Mouse (Mus musculus) intestine, embryonic 14.5 days (tissue): Measurements from ENCODE around the gene Hapln2. TPM values are rescaled to one million over a fixed set of nuclear protein-coding genes. Genes with fewer than 3 reads are reported as not detected.

ENCODE experiments used
- ATAC-seq: fragments of 200-750 bp; cut with Nextera tagmentation; replicated peaks from 2 replicates; pipeline ENCODE4 v1.8.0; 2017; ENCODE audit warnings: low read depth, moderate number of reproducible peaks, moderate TSS enrichment, moderate library complexity; ENCODE audit not compliant: low FRiP score, low TSS enrichment
- DNase-seq: peaks from one replicate; pipeline ENCODE4 v3.0.0-alpha.2; 2018; ENCODE audit warnings: low spot score
- H3K27ac ChIP-seq: fragments of 300-500 bp; sonication (generic); 2 replicates; pipeline ENCODE4 v1.5.1; 2014; ENCODE audit warnings: low read depth, mild to moderate bottlenecking, control low read depth
- H3K27me3 ChIP-seq: fragments of 300-500 bp; sonication (generic); replicated peaks from 2 replicates; pipeline ENCODE4 v1.6.1; 2014; ENCODE audit warnings: low read length, control low read depth; ENCODE audit not compliant: control insufficient read depth, insufficient read depth
- H3K36me3 ChIP-seq: fragments of 300-500 bp; sonication (generic); 2 replicates; pipeline ENCODE4 v1.6.1; 2014; ENCODE audit warnings: low read length, control low read depth; ENCODE audit not compliant: control insufficient read depth, insufficient read depth
- H3K4me1 ChIP-seq: fragments of 300-500 bp; sonication (generic); replicated peaks from 2 replicates; pipeline ENCODE4 v1.6.1; 2014; ENCODE audit warnings: low read length, control low read depth, mixed read lengths; ENCODE audit not compliant: control insufficient read depth, insufficient read depth
- H3K4me2 ChIP-seq: fragments of 300-500 bp; sonication (generic); 2 replicates; pipeline ENCODE4 v1.6.1; 2014; ENCODE audit warnings: low read length
- H3K4me3 ChIP-seq: fragments of 300-500 bp; sonication (generic); 2 replicates; pipeline ENCODE4 v1.5.1; 2014; ENCODE audit warnings: low read depth, low read length, control low read depth, mixed read lengths
- H3K9ac ChIP-seq: fragments of 300-500 bp; sonication (generic); 2 replicates; pipeline ENCODE4 v1.6.1; 2014; ENCODE audit warnings: mild to moderate bottlenecking, low read length
- H3K9me3 ChIP-seq: fragments of 300-500 bp; sonication (generic); 2 replicates; pipeline ENCODE4 v1.6.1; 2016; ENCODE audit warnings: low read length, control low read depth; ENCODE audit not compliant: control insufficient read depth
- WGBS: fragments of 180-500 bp; shearing (Covaris S2); extraction: QIAGEN DNeasy Blood & Tissue Kit; methylation state at CpG from one replicate; pipeline ENCODE4 v1.1.7; 2014; 5-methylcytosine and 5-hydroxymethylcytosine counted together
- polyA plus RNA-seq: library from polyadenylated mRNA; unstranded; fragments of >200 nt; fragmentation: Nextera tagmentation; extraction: Ambion mirVana; gene quantifications from 2 replicates; pipeline ENCODE4 v1.2.1, GENCODE M21; 2014

Gene Hapln2
- polyA plus RNA-seq, 1 experiment from 2014 or later: not detected

GRCm38 (mm10) chr3:88049532-88049931, 22.1 kb upstream of the Hapln2 start:
- ATAC-seq (no peak), DNase-seq (no peak)
- Histone ChIP-seq H3K36me3 (peaks cover 44% of the 10 kb centered on the region), H3K4me1 (no peaks in the 10 kb centered on the region), H3K9me3 (no peaks in the 10 kb centered on the region), H3K4me2 (no peak overlapping the region), H3K4me3 (no peak overlapping the region), H3K9ac (no peak overlapping the region), H3K27ac (no peak overlapping the region), H3K27me3 (no peaks in the 10 kb centered on the region)
- 70% methylated on average over 3 of the region's 3 CpGs for WGBS

- Histone ChIP-seq H3K9me3 (no peaks in the 10 kb centered on the region), H3K4me2 (peak within 1 kb of the TSS; percentile 75), H3K9ac (peak within 1 kb of the TSS; percentile 55), H3K4me1 (peaks cover 8% of the 10 kb centered on the region; the same call in 1 of the 2 replicates), H3K27me3 (no peaks in the 10 kb centered on the region; the same call in 1 of the 2 replicates), H3K4me3 (peak within 1 kb of the TSS; percentile 85), H3K27ac (peak within 1 kb of the TSS; percentile 30; the same call in 1 of the 2 replicates), H3K36me3 (peaks cover 4% of the 10 kb centered on the region)
- peak; percentile 92 for ATAC-seq
- DNase-seq: peak; percentile 94
- 8% methylated on average over 36 of the region's 36 CpGs for WGBS
Measured at GRCm38 (mm10) chr3:88042661-88043421, 15.5 kb upstream of the Hapln2 start, which contains the start of gene Gpatch4. Gene Gpatch4, plus strand, starts transcription at chr3:88043108.

DNA sequence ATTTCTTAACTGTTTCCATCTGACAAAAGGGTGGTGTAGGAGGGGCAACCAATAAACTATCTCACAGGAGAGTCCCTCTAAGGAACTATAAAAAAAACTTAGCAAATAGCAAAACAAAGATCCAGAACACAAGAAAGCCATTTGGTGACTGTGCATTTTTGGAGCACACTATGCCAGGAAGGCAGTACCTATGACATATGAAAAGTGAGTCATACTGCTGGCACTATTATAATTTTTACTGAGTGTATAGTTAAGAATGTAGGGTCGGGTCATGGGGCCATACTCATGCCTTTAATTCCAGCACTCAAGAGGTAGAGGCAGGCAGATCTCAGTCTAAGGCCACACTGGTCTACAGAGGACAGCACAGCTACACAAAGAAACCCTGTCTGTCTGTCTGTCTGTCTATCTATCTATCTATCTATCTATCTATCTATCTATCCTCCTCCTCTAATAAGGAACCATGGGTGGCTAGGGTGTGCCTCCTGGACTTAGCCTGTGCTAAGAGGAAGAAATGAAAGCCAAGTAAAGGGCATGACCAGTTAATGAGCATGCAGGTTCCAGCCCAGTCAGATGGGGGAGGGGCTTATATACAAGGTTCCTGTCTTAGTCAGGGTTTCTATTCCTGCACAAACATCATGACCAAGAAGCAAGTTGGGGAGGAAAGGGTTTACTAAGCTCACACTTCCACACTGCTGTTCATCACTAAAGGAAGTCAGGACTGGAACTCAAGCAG, 8.3 kb upstream of the Hapln2 start:
- no peaks in the 10 kb centered on the region for H3K36me3 ChIP-seq
- no peak for DNase-seq
- no peak overlapping the region for H3K9ac ChIP-seq
- H3K27me3 ChIP-seq: peaks cover 27% of the 10 kb centered on the region
- H3K9me3 ChIP-seq: no peaks in the 10 kb centered on the region
- H3K4me2 ChIP-seq: no peak overlapping the region
- 62% methylated on average over 1 of the region's 1 CpGs for WGBS
- ATAC-seq: no peak
- no peak overlapping the region for H3K4me3 ChIP-seq
- H3K4me1 ChIP-seq: no peaks in the 10 kb centered on the region
- H3K27ac ChIP-seq: no peak overlapping the region

GRCm38 (mm10) chr3:88033506-88033905, 6.1 kb upstream of the Hapln2 start:
- WGBS: 50% methylated on average over 5 of the region's 5 CpGs
- ATAC-seq (no peak), DNase-seq (no peak)
- Histone ChIP-seq H3K9me3 (no peaks in the 10 kb centered on the region; the same call in 1 of the 2 replicates), H3K36me3 (no peaks in the 10 kb centered on the region), H3K27me3 (peaks cover 40% of the 10 kb centered on the region), H3K27ac (no peak overlapping the region), H3K4me2 (no peak overlapping the region), H3K4me1 (no peaks in the 10 kb centered on the region), H3K4me3 (no peak overlapping the region), H3K9ac (no peak overlapping the region)

GRCm38 (mm10) chr3:88030608-88031395, 3.4 kb upstream of the Hapln2 start:
- DNase-seq: no peak

DNA sequence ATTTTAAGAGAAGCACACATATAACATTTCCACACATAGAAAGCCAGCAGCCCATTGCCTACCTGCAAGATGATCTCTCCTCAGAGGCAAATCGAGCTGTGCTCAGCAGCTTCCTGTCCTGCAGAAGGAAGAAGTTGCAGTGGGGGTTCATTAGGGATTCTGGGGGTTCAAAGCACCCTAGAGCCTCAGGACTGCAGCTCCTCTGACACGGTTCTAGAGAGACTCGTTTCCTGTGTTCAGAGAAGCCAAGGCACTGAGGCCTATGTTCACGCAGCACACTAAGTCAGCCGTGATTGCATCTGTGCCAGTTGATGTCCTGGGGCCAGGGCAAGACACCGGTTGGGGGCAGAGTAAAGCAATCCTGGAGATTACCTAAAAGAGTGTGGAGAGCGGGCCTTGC, 560 bp downstream of the Hapln2 start:
- Histone ChIP-seq H3K4me2 (no peak overlapping the region), H3K4me3 (no peak overlapping the region), H3K27ac (no peak overlapping the region), H3K4me1 (peaks cover 7% of the 10 kb centered on the region), H3K9ac (no peak overlapping the region), H3K27me3 (peaks cover 79% of the 10 kb centered on the region), H3K9me3 (peaks cover 7% of the 10 kb centered on the region), H3K36me3 (no peaks in the 10 kb centered on the region)
- WGBS: 55% methylated on average over 7 of the region's 7 CpGs
- DNase-seq: no peak
- no peak for ATAC-seq

More at GRCm38 (mm10) chr3:88030608-88031395, 3.4 kb upstream of the Hapln2 start:
- Histone ChIP-seq H3K9ac (no peak overlapping the region), H3K27ac (no peak overlapping the region), H3K36me3 (no peaks in the 10 kb centered on the region), H3K9me3 (peaks cover 7% of the 10 kb centered on the region), H3K4me3 (no peak overlapping the region), H3K27me3 (peaks cover 55% of the 10 kb centered on the region), H3K4me1 (no peaks in the 10 kb centered on the region), H3K4me2 (no peak overlapping the region)
- no peak for ATAC-seq
- 17% methylated on average over 19 of the region's 19 CpGs for WGBS

DNA sequence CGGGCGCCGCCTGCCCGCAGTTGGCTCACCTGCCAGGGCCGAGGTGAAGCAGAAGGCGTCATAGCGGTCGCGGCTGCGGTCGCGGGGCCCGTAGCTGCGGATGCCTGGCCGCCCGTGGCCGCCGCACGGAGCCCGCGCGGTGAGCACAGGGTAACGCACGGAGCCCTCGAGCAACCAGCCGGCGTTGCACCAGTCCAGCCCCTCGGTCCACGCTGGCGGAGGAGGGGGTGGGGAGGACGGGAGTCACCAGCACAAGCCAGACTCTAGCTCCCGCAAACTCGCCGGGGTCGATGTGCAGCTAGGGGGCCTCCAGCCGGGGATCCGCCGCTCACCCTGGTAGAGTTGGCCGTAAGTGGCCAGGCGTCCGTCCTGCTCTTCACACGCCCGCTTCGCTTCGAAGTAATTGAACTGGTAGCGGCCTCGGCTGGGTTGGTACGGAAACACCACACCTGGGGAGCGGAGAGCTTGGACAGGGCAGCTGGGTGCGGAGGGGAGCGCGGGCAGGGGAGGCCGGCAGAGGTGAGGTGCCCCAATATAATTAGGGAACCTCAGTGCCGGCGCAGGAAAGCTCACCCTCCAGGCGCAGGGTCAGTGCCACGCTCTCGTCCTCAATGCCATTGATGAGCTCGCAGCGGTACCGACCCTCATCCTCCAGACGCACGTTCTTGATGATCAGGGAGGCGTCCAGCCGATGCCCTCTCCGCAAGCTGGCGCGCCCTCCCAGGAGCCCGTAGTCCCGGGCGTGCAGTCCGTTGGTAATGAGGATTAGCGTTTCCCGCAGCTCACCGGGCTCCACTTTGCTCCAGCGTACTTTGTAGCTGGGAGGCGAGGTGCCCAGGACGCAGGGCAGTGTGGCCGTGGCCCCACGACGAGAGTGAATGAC, 4.0 kb downstream of the Hapln2 start:
- DNase-seq: no peak
- Histone ChIP-seq H3K27ac (no peak overlapping the region), H3K4me3 (peak overlapping the region; percentile 47), H3K36me3 (no peaks in the 10 kb centered on the region), H3K9ac (peak overlapping the region; percentile 14; the same call in 1 of the 2 replicates), H3K9me3 (peaks cover 6% of the 10 kb centered on the region), H3K4me1 (peaks cover 7% of the 10 kb centered on the region), H3K27me3 (peaks cover 79% of the 10 kb centered on the region), H3K4me2 (peak overlapping the region; percentile 94)
- no peak; the same call in none of the 2 replicates for ATAC-seq
- under 1% methylated on average over 79 of the region's 81 CpGs for WGBS
